Mouse (Mus musculus) kidney, postnatal 0 days (tissue): ENCODE results near the gene Plcl1. TPM values are rescaled to one million over a fixed set of nuclear protein-coding genes. Genes with fewer than 3 reads are reported as not detected.

Source experiments
- ATAC-seq: fragments of 200-750 bp; cut with Nextera tagmentation; replicated peaks from 2 replicates; pipeline ENCODE4 v1.8.0; 2017; ENCODE audit warnings: low read depth, moderate number of reproducible peaks, moderate TSS enrichment, moderate library complexity; ENCODE audit not compliant: low FRiP score
- DNase-seq: peaks from one replicate; pipeline ENCODE4 v3.0.0-alpha.2; 2016; ENCODE audit warnings: low spot score
- H3K27ac ChIP-seq: fragments of 300-500 bp; sonication (generic); 2 replicates; pipeline ENCODE4 v1.5.1; 2014; ENCODE audit warnings: mild to moderate bottlenecking
- H3K27me3 ChIP-seq: fragments of 300-500 bp; sonication (generic); 2 replicates; pipeline ENCODE4 v1.6.1; 2014; ENCODE audit warnings: low read length, mixed read lengths; ENCODE audit not compliant: insufficient read depth
- H3K36me3 ChIP-seq: fragments of 300-500 bp; sonication (generic); 2 replicates; pipeline ENCODE4 v1.6.1; 2014; ENCODE audit warnings: low read length, mixed read lengths; ENCODE audit not compliant: insufficient read depth
- H3K4me1 ChIP-seq: fragments of 300-500 bp; sonication (generic); replicated peaks from 2 replicates; pipeline ENCODE4 v1.6.1; 2014; ENCODE audit warnings: antibody characterized with exemption, low read length, mixed read lengths; ENCODE audit not compliant: insufficient read depth
- H3K4me2 ChIP-seq: fragments of 300-500 bp; sonication (generic); 2 replicates; pipeline ENCODE4 v1.6.1; 2014; ENCODE audit warnings: mild to moderate bottlenecking, low read length, moderate library complexity, mixed read lengths
- H3K4me3 ChIP-seq: fragments of 300-500 bp; sonication (generic); replicated peaks from 2 replicates; pipeline ENCODE4 v1.5.1; 2014; ENCODE audit warnings: low read depth, low read length
- H3K9ac ChIP-seq: fragments of 300-500 bp; sonication (generic); 2 replicates; pipeline ENCODE4 v1.6.1; 2014; ENCODE audit warnings: low read depth, low read length
- H3K9me3 ChIP-seq: fragments of 300-500 bp; sonication (generic); replicated peaks from 2 replicates; pipeline ENCODE4 v1.6.1; 2016; ENCODE audit warnings: low read length, inconsistent platforms, mixed read lengths
- CTCF ChIP-seq: IDR thresholded peaks from 2 replicates; pipeline ENCODE4 v1.5.1; 2016; ENCODE audit warnings: antibody characterized with exemption, low read depth, mild to moderate bottlenecking, moderate library complexity
- WGBS: fragments of 180-500 bp; shearing (Covaris S2); extraction: QIAGEN DNeasy Blood & Tissue Kit; methylation state at CpG from one replicate; pipeline ENCODE4 v1.1.7; 2014; 5-methylcytosine and 5-hydroxymethylcytosine counted together
- polyA plus RNA-seq: library from polyadenylated mRNA; unstranded; fragments of >200 nt; fragmentation: Nextera tagmentation; extraction: Ambion mirVana; gene quantifications from 2 replicates; pipeline ENCODE4 v1.2.1, GENCODE M21; 2015

Gene Plcl1
- polyA plus RNA-seq, 1 experiment from 2014 or later = 4.2 TPM

DNA sequence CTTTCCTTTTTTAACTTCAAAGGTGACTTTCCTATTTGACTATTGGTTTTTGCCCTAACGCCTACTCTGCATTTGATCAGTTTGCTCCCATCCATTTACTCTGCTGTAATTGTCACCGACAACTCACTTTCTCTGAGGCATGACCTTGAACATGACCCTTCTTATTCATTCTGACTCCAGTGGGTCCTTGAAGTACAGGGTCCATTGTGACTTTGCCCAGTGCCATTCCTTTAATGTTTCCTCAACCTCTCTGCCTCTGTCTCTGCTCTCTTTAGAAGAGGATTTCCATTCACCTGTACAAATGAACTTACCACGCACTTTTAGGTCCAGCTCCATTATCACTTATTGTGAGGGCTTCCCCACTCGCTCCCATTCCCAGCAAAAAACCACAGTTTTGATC lies 199.7 kb downstream of the Plcl1 start:
- no peaks in the 10 kb centered on the region for H3K27me3 ChIP-seq
- no peaks in the 10 kb centered on the region for H3K36me3 ChIP-seq
- no peak overlapping the region for H3K4me2 ChIP-seq
- DNase-seq (no peak), ATAC-seq (no peak)
- no peaks in the 10 kb centered on the region for H3K9me3 ChIP-seq
- no peak overlapping the region for H3K4me3 ChIP-seq
- no peak for TF ChIP-seq CTCF
- H3K27ac ChIP-seq = 0 out of 2 replicates have a peak overlapping the region, but pooled peaks have one; percentile 15
- WGBS = 73% methylated on average over 4 of the region's 4 CpGs
- H3K9ac ChIP-seq = no peak overlapping the region
- H3K4me1 ChIP-seq = 0 out of 2 replicates have a peak, but pooled peaks cover 6% of the 10 kb centered on the region

DNA sequence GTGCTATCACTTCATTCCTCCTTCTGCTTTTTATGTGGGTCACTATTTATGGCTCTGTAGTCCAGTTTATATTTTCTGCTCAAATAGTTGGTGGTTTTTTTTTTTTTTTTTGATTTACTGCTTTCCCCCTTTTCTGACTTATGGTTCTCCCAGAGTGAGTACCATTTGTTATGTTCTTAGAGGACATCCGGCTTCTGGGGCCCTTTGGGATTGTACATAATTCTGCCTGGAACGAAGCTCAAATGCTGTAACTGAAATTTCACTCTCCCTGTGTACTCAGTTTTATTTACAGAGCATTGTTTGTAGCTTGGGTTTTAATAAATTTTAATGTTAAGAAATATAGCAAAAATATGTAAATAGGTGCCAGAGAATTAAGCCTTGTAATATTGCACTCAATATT lies 200.2 kb downstream of the Plcl1 start:
- H3K4me1 ChIP-seq = 0 out of 2 replicates have a peak, but pooled peaks cover 6% of the 10 kb centered on the region
- TF ChIP-seq CTCF = no peak
- DNase-seq (peak; percentile 81), ATAC-seq (no peak)
- 39% methylated on average over 2 of the region's 2 CpGs for WGBS
- no peak overlapping the region for H3K9ac ChIP-seq
- no peak overlapping the region for H3K4me2 ChIP-seq
- no peaks in the 10 kb centered on the region for H3K27me3 ChIP-seq
- no peak overlapping the region for H3K4me3 ChIP-seq
- H3K27ac ChIP-seq = no peak overlapping the region
- H3K36me3 ChIP-seq = no peaks in the 10 kb centered on the region
- H3K9me3 ChIP-seq = no peaks in the 10 kb centered on the region

DNA sequence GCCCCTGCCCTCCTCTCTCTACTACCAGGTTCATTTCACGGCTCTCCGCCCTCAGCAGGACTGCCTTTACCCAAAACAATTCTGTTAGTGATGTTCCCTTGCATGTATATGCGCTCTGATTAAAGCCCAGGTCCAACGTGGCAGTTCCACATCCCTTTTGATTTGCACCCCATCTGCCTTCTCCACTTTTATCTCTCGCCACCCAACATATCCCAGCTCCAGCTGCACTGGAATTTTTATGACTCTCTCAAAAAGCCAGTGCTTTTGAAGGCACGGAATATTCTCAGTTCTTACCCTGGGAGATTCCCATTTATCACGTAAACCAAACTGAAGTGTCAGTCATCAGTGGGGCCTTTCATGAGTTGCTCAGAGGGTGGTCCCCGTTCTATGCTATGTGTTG lies 200.7 kb downstream of the Plcl1 start:
- H3K4me1 ChIP-seq = 0 out of 2 replicates have a peak, but pooled peaks cover 6% of the 10 kb centered on the region
- no peak for ATAC-seq
- no peak overlapping the region for H3K4me2 ChIP-seq
- H3K36me3 ChIP-seq = no peaks in the 10 kb centered on the region
- 38% methylated on average over 8 of the region's 8 CpGs for WGBS
- DNase-seq = no peak
- no peak overlapping the region for H3K9ac ChIP-seq
- no peak for TF ChIP-seq CTCF
- no peaks in the 10 kb centered on the region for H3K9me3 ChIP-seq
- no peak overlapping the region for H3K4me3 ChIP-seq
- H3K27ac ChIP-seq = no peak overlapping the region
- no peaks in the 10 kb centered on the region for H3K27me3 ChIP-seq

DNA sequence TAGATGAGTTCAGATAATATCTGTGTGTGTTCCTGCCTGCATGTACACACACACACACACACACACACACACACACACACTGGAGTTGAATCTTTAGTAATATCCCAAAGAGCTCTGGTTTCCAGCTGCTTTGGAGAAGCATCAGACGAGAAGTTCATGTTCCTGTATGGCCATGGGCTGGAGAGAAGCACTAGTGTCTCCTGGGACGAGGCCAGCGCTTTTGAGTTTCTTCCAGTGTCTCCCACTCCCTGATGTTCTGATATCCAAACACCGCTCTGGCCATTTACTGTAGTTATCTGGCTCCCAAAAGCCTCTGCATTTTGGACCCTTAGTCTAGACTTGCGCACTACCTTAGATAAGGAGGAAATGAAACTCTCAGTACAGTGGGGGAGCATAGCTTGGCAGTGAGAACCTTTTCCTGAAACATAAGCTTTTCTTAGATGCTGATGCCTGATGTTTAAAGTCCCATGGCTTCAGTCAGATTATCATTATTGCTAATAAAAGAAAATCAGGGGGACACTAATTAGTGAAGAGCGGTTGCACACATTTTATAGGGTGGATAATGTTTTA lies 207.1 kb downstream of the Plcl1 start:
- Histone ChIP-seq H3K4me3 (no peak overlapping the region), H3K36me3 (no peaks in the 10 kb centered on the region), H3K9me3 (no peaks in the 10 kb centered on the region), H3K4me2 (no peak overlapping the region), H3K27ac (no peak overlapping the region), H3K9ac (no peak overlapping the region), H3K4me1 (0 out of 2 replicates have a peak, but pooled peaks cover 2% of the 10 kb centered on the region), H3K27me3 (no peaks in the 10 kb centered on the region)
- no peak for TF ChIP-seq CTCF
- ATAC-seq (no peak), DNase-seq (no peak)
- 79% methylated on average over 6 of the region's 6 CpGs for WGBS

DNA sequence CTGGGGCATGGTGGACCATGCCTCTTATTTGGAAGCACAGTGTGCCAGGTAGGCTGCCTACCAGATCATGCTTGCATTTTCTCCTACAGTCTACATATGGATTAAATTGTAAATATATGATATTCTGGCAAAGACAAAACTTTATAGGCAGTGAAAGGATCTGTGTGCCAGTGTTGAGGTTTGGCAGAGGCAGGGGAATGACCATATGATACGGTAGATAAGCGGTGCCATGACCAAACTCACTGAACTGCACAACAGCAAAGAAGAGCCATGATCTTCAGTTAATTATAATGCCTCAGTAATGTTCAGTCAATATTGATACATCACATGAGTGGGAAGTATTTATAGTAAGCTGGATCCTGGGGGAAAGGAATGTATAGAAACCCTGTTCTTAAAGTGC lies 212.1 kb downstream of the Plcl1 start:
- WGBS = 92% methylated on average over 2 of the region's 2 CpGs
- Histone ChIP-seq H3K9me3 (no peaks in the 10 kb centered on the region), H3K36me3 (no peaks in the 10 kb centered on the region), H3K9ac (no peak overlapping the region), H3K4me2 (no peak overlapping the region), H3K27ac (no peak overlapping the region), H3K4me1 (no peaks in the 10 kb centered on the region), H3K4me3 (no peak overlapping the region), H3K27me3 (no peaks in the 10 kb centered on the region)
- DNase-seq (no peak), ATAC-seq (no peak)
- TF ChIP-seq CTCF = no peak

DNA sequence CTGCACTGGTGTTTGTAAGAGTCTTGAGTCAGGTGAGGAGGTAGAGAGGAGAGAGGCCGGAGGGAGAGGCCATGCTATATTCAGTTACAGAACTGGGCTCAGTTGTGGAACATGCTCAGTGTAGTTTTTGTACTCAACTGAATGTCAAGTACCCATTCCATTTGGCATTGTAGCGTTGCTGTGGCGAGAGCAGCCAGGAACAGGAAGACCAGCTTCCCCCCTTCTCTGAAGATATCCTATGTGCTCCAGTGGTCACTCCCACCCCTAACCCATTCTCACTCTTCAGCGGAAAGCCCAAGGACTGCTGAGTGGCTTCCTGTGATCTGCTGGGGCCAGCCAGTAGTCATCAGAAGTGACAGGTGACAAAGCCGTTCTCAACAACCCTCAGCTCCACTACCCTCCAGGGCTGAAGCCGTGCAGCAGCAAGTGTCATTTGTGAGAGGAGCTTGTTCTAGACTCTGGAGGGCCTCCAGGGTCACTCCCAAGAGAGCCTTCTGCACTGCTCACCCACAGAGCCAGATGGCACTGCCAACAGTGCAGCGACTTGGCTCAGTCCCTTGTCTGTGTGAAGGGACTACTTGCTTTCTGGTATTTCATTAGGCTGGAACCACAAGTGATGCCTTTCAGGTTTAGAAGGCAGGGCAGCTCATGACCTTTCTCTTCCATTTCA lies 213.0 kb downstream of the Plcl1 start:
- H3K9me3 ChIP-seq = no peaks in the 10 kb centered on the region
- no peaks in the 10 kb centered on the region for H3K4me1 ChIP-seq
- TF ChIP-seq CTCF = no peak
- no peaks in the 10 kb centered on the region for H3K36me3 ChIP-seq
- no peak overlapping the region for H3K4me3 ChIP-seq
- H3K27me3 ChIP-seq = no peaks in the 10 kb centered on the region
- H3K9ac ChIP-seq = no peak overlapping the region
- ATAC-seq (no peak), DNase-seq (no peak)
- WGBS = 56% methylated on average over 7 of the region's 7 CpGs
- H3K4me2 ChIP-seq = no peak overlapping the region
- H3K27ac ChIP-seq = no peak overlapping the region
